Mouse (Mus musculus) heart, postnatal 0 days (tissue): Measurements from ENCODE around the gene Pex14. TPM values are rescaled to one million over a fixed set of nuclear protein-coding genes. Genes with fewer than 3 reads are reported as not detected.
A peak's percentile ranks its signal among the peaks of the same experiment; 100 is the strongest.
"Not testable (repeated sequence)": the region's sequence is repeated elsewhere in the genome, so short reads cannot be mapped to it uniquely, and the experiment has no call there.

ENCODE experiments used
- ATAC-seq: fragments of 200-750 bp; cut with Nextera tagmentation; 2 replicates; pipeline ENCODE4 v1.8.0; 2017; ENCODE audit warnings: low read depth, moderate number of reproducible peaks, moderate library complexity; ENCODE audit not compliant: insufficient read depth
- DNase-seq: peaks from one replicate; pipeline ENCODE4 v3.0.0-alpha.2; 2016; ENCODE audit warnings: low spot score
- H3K27ac ChIP-seq: fragments of 300-500 bp; sonication (generic); 2 replicates; pipeline ENCODE4 v1.5.1; 2014; ENCODE audit warnings: low read depth, mild to moderate bottlenecking
- H3K27me3 ChIP-seq: fragments of 300-500 bp; sonication (generic); 2 replicates; pipeline ENCODE4 v1.6.1; 2014; ENCODE audit warnings: low read length, mixed read lengths; ENCODE audit not compliant: control insufficient read depth, insufficient read depth
- H3K36me3 ChIP-seq: fragments of 300-500 bp; sonication (generic); replicated peaks from 2 replicates; pipeline ENCODE4 v1.6.1; 2014; ENCODE audit warnings: low read length, mixed read lengths; ENCODE audit not compliant: control insufficient read depth, insufficient read depth
- H3K4me1 ChIP-seq: fragments of 300-500 bp; sonication (generic); 2 replicates; pipeline ENCODE4 v1.6.1; 2014; ENCODE audit warnings: antibody characterized with exemption; ENCODE audit not compliant: control insufficient read depth, insufficient read depth
- H3K4me2 ChIP-seq: fragments of 300-500 bp; sonication (generic); 2 replicates; pipeline ENCODE4 v1.6.1; 2014; ENCODE audit warnings: low read depth, mild to moderate bottlenecking, low read length, moderate library complexity
- H3K4me3 ChIP-seq: fragments of 300-500 bp; sonication (generic); 2 replicates; pipeline ENCODE4 v1.5.1; 2014; ENCODE audit warnings: low read depth, low read length
- H3K9ac ChIP-seq: fragments of 300-500 bp; sonication (generic); replicated peaks from 2 replicates; pipeline ENCODE4 v1.6.1; 2014; ENCODE audit warnings: low read depth, low read length, mixed read lengths
- H3K9me3 ChIP-seq: fragments of 300-500 bp; sonication (generic); replicated peaks from 2 replicates; pipeline ENCODE4 v1.6.1; 2016; ENCODE audit warnings: low read length; ENCODE audit not compliant: control insufficient read depth
- CTCF ChIP-seq: IDR thresholded peaks from 2 replicates; pipeline ENCODE4 v1.5.1; 2016; ENCODE audit warnings: antibody characterized with exemption, control low read depth, low read depth
- EP300 ChIP-seq: IDR thresholded peaks from 2 replicates; pipeline ENCODE4 v1.6.1; 2016; ENCODE audit warnings: antibody characterized with exemption, low read depth
- WGBS: fragments of 180-500 bp; shearing (Covaris S2); extraction: QIAGEN DNeasy Blood & Tissue Kit; methylation state at CpG from one replicate; pipeline ENCODE4 v1.1.7; 2014; 5-methylcytosine and 5-hydroxymethylcytosine counted together
- polyA plus RNA-seq: library from polyadenylated mRNA; unstranded; fragments of >200 nt; fragmentation: Nextera tagmentation; extraction: Ambion mirVana; gene quantifications from 2 replicates; pipeline ENCODE4 v1.2.1, GENCODE M21; 2015
- total RNA-seq: library from RNA; depleted of rRNA; stranded (reverse); fragments of >200 nt; gene quantifications from 2 replicates; pipeline ENCODE4 v1.2.3, GENCODE M21; 2014; ENCODE audit warnings: low replicate concordance

Gene Pex14
- total and polyA plus RNA-seq, 2 experiments from 2014 or later, result 38.1 to 43.9 TPM

DNA sequence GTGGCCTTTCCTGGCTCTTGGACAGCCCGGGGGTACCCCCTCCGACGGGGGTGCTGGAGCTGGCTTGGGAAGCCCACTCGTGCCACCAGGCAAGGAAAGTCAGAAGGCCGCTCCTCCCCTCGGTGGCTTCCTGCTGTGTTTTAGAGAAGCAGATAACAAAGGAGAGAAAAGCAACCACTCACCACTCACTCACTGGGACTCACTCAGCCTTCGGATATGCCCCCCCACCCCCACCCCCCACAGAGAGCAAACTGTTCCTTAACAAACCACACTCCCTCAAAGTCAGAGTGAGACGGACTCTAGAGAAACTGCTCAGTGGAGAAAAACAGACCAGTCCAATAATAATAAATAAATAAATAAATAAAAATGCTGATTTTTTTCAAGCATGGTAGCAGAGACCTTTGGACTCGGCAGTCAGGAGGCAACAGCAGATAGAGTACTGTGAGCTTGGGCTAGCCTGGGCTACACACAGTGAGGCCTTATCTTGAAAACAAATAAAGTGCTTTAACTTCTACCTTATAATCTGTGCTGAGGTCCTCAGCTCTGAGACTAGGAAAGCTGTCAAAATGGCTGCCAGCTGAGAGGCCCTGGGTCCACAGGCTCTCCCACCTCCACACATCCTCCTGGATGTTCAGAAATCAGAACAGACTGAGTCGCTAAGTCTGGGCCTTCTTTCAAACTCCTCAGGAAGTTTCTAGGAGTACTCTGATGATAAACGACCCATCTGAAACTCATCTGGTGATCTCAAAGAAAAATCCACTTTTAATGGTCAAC, 25.9 kb upstream of the Pex14 start:
- H3K4me3 ChIP-seq, result no peak overlapping the region
- DNase-seq (no peak), ATAC-seq (no peak)
- 59% methylated on average over 11 of the region's 11 CpGs for WGBS
- H3K9ac ChIP-seq, result no peak overlapping the region
- H3K27ac ChIP-seq, result no peak overlapping the region
- no peak for TF ChIP-seq CTCF
- TF ChIP-seq EP300, result no peak
- H3K4me1 ChIP-seq, result no peaks in the 10 kb centered on the region
- H3K9me3 ChIP-seq, result no peaks in the 10 kb centered on the region
- no peaks in the 10 kb centered on the region for H3K27me3 ChIP-seq
- peaks cover 7% of the 10 kb centered on the region; the same call in 1 of the 2 replicates for H3K36me3 ChIP-seq
- no peak overlapping the region for H3K4me2 ChIP-seq

DNA sequence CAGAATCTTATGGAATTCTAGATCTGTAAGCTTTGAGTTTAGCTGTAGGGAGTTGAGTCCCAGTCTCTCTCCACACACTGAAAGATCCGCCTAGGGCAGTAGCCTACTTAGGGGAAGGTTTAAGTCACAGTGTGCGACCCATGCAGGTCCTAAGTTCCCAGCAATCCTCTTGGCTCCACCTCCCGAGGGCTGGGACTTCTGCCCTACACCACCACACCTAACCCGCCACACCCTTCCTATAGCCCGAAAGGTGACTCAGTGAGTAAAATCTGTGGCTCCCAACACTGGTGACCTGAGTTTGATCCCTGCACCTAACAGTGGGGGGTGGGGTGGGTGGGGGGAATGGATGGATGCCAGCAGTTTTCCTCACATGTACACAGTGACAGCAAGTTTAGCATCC, 23.8 kb upstream of the Pex14 start:
- WGBS, result 70% methylated on average over 5 of the region's 5 CpGs
- Histone ChIP-seq H3K27ac (no peak overlapping the region), H3K9me3 (no peaks in the 10 kb centered on the region), H3K4me1 (no peaks in the 10 kb centered on the region), H3K4me2 (no peak overlapping the region), H3K36me3 (peaks cover 7% of the 10 kb centered on the region; the same call in 1 of the 2 replicates), H3K27me3 (no peaks in the 10 kb centered on the region), H3K4me3 (no peak overlapping the region), H3K9ac (no peak overlapping the region)
- no peak for DNase-seq
- ATAC-seq, result no peak
- TF ChIP-seq EP300, result no peak
- no peak for TF ChIP-seq CTCF

DNA sequence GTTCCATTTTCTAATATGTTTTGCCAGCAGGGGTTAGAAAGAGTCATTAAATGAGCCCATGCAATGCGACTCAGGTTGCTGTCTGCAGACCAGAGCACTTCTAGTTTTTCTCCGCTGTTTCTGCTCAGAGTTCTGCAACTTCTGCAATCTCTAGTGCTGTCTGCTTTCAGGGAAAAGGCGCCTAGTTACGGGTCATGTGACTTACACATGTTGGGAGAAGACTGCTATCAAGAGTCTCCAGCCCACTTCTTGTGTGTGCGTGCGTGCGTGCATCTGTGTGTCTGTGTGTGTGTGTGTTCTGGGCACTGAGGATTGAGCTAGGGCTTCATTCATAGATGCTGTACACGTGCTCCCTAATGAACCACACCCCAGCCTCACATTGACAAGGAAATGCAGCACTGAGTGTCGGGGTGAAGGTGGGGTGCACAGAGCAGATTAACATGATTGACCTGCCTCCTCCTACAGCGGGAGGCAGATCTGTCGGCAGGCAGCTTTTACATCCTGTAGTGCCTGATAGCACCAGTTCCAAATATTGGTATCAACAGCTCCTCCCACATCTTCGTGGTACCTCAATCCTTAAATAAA, 20.4 kb upstream of the Pex14 start:
- not testable (repeated sequence) for H3K9me3 ChIP-seq, H3K4me2 ChIP-seq

DNA sequence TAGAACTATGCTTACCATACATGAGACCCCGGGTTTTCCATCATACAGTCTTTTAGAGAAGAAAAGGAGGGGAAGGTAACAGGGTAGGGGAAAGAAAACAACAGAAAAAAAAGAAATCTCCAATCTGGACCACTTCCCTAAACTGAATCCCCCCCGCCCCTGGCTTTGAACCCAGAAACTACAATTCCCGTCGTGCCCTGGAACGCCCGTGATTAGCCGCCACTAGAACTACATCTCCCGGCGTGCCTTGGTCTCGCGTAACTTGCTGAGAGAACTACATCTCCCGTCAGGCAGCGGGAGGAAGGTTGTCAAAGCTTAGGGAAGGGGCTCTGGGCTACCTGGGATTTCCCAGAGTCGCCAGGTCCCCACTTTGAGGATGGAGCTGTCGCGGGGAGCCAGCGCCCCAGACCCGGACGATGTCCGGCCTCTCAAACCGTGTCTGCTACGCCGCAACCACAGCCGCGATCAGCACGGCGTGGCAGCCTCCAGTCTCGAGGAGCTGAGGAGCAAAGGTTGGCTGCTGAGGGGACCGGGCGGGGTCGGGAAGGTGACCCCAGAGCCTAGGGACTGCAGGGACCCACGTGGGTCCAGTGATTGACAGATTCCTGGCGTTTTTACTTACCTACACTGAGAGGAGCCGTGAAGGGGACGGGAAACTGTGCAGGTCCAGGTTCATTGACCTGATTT, 4.3 kb upstream of the Pex14 start, which contains the start of gene Dffa:
Dffa (plus strand) TSS at position 272 of the 687 bp plus-strand sequence.
- peak within 1 kb of the TSS; percentile 76 for H3K9ac ChIP-seq

More for the DNA sequence above, 20.4 kb upstream of the Pex14 start:
- WGBS, result 77% methylated on average over 12 of the region's 12 CpGs
- H3K27ac ChIP-seq, H3K9ac ChIP-seq, H3K27me3 ChIP-seq, H3K4me1 ChIP-seq, H3K4me3 ChIP-seq, DNase-seq, ATAC-seq: not testable (repeated sequence)
- peaks cover 11% of the 10 kb centered on the region for H3K36me3 ChIP-seq

DNA sequence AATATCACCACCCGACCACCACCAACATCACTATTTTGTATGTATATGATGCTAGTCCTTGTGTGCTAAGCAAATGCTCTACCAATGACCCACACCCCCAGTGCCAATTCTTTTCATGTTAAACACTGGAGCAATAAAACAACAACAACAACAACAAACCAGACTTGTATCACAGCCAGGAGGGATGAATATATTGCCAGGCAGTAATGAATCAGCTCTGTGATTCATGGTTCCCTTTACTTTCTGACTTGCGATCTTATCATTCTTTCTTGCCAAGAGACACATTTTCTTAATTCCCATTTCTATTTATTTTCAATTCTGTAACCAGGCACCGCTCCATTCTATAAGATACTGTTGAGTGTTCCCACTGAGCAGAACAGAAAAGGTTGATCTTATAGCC, 1.8 kb upstream of the Pex14 start:
- H3K4me2 ChIP-seq, result no peak overlapping the region
- WGBS, result 76% methylated on average over 3 of the region's 3 CpGs
- no peak for DNase-seq
- no peak overlapping the region for H3K27ac ChIP-seq
- H3K36me3 ChIP-seq, result 0 out of 2 replicates have a peak, but pooled peaks cover under 1% of the 10 kb centered on the region
- no peak overlapping the region for H3K9ac ChIP-seq
- no peak overlapping the region for H3K4me3 ChIP-seq
- no peak for ATAC-seq
- no peak for TF ChIP-seq CTCF
- no peak for TF ChIP-seq EP300
- peaks cover 23% of the 10 kb centered on the region for H3K4me1 ChIP-seq
- H3K9me3 ChIP-seq, result no peaks in the 10 kb centered on the region
- no peaks in the 10 kb centered on the region for H3K27me3 ChIP-seq

More for the DNA sequence above, 4.3 kb upstream of the Pex14 start, which contains the start of gene Dffa:
- Histone ChIP-seq H3K4me2 (peak within 1 kb of the TSS; percentile 89), H3K27ac (no peak within 1 kb of the TSS), H3K4me1 (peaks cover 12% of the 10 kb centered on the region), H3K9me3 (no peaks in the 10 kb centered on the region), H3K36me3 (peaks cover 20% of the 10 kb centered on the region; the same call in 1 of the 2 replicates), H3K27me3 (no peaks in the 10 kb centered on the region), H3K4me3 (peak within 1 kb of the TSS; percentile 60)
- TF ChIP-seq EP300 (no peak), CTCF (no peak)
- peak; percentile 86 for DNase-seq
- WGBS, result under 1% methylated on average over 35 of the region's 35 CpGs
- ATAC-seq, result peak; percentile 85

DNA sequence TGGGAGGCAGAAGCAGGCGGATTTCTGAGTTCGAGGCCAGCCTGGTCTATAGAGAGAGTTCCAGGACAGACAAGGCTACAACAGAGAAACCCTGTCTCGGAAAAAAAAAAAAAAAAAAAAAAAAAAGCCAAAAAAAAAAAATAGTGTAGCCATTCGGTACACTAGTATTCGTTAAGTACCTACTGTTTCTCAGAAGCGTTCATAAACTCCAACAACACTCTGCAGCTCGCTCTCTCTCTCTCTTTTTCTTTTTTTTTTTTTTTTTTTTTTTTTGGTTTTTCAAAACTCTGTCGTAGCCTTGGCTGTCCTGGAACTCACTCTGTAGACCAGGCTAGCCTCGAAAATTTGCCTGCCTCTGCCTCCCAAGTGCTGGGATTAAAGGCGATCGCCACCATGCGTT, 773 bp upstream of the Pex14 start:
- DNase-seq, H3K4me2 ChIP-seq, H3K27ac ChIP-seq, H3K9ac ChIP-seq, ATAC-seq, H3K9me3 ChIP-seq, H3K36me3 ChIP-seq, H3K4me3 ChIP-seq, H3K27me3 ChIP-seq: not testable (repeated sequence)
- 83% methylated on average over 12 of the region's 12 CpGs for WGBS
- H3K4me1 ChIP-seq, result peaks cover 23% of the 10 kb centered on the region
